Mouse (Mus musculus): ENCODE results near the gene Zfp36l1.

Gene Zfp36l1

GRCm38 (mm10) chr12:80068016-80068415 lies 44.8 kb downstream of the Zfp36l1 start:
- DNase-seq (ENCODE audit: low spot score) = no peak

GRCm38 (mm10) chr12:80065049-80065448 lies 47.8 kb downstream of the Zfp36l1 start:
- DNase-seq (ENCODE audit: low spot score) = no peak

DNA sequence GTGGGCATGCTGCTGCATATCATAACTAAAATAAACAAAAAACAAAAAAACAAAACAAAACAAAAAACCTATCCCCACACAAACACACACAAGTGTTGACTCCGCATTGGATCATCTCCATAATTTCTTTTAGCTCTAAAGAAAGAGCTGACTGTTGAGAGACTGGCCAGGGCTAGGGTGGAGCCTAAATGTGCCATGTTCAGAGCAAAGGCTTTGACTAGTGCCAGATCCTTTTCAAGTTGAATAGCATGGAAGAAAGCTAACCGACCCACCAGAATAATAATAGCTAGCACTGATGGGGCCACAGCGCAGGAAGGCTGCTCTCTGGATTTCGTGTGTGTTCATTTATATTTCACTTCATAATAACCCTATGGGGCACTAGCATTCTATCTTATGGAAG lies 48.5 kb downstream of the Zfp36l1 start:
- no peak for DNase-seq (ENCODE audit: low spot score)

- no peak for DNase-seq (ENCODE audit: low spot score)
Measured at GRCm38 (mm10) chr12:80063402-80064150, 49.2 kb downstream of the Zfp36l1 start.

- no peak for DNase-seq (ENCODE audit: low spot score)
Measured at GRCm38 (mm10) chr12:80062410-80063401, 50.1 kb downstream of the Zfp36l1 start.

DNA sequence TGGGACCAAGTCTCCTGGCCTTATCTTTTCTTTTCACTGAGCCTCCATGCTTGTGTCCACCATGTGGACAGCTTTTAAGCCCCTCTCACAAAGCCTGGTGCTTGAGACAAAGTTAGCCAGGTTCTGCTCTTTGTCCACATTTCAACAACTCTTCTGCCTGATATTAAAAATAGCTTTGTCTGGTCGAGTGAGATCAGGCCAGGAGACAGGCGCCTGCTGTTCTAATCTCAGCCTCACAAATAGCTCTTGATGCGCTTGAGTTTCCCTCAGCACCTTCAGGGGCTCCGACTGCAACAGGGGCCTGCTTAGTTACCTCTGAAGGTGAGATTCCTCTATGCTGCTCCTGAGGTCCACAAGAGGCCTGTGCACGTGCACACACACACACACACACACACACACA lies 51.0 kb downstream of the Zfp36l1 start:
- no peak for DNase-seq (ENCODE audit: low spot score)

DNA sequence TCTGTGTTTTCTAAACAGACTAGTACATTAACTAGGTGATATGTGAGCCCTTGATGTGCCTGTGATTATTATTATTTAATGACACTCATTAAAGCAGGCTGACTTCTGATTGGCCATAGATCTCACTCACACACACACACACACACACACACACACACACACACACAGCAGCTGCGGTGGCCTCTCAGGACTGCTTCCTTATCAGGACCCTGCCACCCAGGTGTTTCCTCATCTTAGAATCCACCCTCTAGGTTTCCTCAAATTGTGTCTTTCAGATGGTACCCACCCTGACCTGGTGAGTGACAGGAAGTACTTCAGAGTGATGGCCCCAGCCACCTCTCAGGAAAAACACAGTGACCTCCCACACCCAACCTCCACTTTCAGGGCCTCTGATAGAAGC lies 52.0 kb downstream of the Zfp36l1 start:
- no peak for DNase-seq (ENCODE audit: low spot score)

DNA sequence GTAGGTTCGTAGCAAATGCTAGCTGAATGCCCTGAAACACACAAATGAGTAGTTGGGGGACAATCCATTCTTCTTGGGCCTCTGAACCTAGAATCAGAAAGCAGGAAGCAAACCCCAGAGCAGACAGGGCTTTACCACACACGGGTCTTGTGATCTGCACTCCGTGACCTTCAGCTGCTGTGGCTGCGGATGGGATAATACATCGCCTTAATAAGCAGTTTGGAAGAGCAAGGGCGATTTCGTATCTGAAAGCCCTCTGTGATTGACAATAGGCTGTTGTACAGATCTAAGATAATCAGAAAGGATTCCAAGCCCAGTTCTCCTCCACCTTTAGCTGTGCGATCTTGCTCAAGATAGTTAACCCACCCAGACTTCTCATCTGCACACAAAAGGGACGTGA lies 52.5 kb downstream of the Zfp36l1 start:
- no peak for DNase-seq (ENCODE audit: low spot score)

- no peak for DNase-seq (ENCODE audit: low spot score)
Measured at GRCm38 (mm10) chr12:80059773-80060328, 53.0 kb downstream of the Zfp36l1 start.
